Mouse (Mus musculus): ENCODE measurements around the gene Prpf31. TPM values are rescaled to one million over a fixed set of nuclear protein-coding genes. Genes with fewer than 3 reads are reported as not detected.

The Prpf31 gene
- total RNA-seq, 4 experiments from 2014 or later, result 38.9 to 57.0 (median 49.1) TPM

DNA sequence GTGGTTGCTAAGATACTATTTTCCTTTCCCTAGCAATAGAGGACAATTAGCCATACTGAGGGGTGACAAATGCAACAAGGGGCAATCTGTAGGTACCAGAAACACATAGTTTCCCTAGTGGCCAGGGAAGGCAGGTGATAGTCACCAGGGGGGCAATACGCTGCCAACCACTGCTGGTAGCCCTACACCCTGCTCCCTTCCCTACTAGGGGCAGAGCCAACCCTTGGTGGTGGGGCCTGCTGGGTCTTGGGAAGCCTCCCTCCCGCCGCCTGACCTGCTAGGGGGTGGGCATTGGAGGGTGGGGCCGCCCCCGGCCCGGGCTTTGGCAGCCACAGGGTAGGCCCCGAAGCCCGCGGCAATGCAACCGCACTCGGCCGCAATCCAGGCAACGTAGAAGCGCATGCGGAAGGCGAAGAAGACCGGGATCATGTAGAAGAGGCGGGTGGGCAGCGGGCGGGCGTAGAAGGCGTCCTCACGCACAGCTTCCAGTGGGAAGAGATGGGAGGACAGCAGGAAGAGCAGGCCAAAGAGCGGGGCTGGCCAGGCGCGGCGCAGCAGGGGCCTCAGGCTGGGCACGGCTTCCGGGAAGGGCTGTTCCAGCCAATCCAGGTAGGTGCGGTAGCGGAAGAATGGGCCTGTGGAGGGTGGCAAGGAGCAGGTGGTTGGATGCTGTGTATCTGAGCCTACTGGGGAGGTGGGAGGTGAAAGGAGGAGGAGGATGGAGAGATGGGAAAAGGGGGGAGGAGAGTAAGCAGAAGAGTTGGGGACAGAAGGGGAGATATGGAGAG lies 55.8 kb downstream of the Prpf31 start:
- DNase-seq, result no peak

- DNase-seq, result no peak
Observed at GRCm38 (mm10) chr7:3691919-3692318, 62.1 kb downstream of the Prpf31 start.

Small RNA genes lying within 50 kb of the gene (microRNA-seq; reads per million reads assigned to microRNA genes)
- gene Gm25100 (0 reads per million in 2 experiments), gene Mir3572 (1.5 to 3.3 reads per million in 2 experiments)

Other genes starting within 250 kb of the Prpf31 start
- gene Cacng8, start 239.3 kb upstream of the Prpf31 start, total RNA-seq (2022), result 10 to 100 TPM in 2 of 4 experiments, 1 to 10 TPM in 2; 4.4 to 12.2 (median 7.4) TPM
- under 1 TPM in 2 of 4 experiments, not detected in 2; 0.34 to 0.78 TPM for gene Cacng6, start 205.8 kb upstream of the Prpf31 start, total RNA-seq (2022)
- under 1 TPM in 3 of 4 experiments, not detected in 1; 0.24 to 0.90 (median 0.66) TPM for gene Tarm1, start 127.4 kb upstream of the Prpf31 start, total RNA-seq (2022)
- under 1 TPM in 2 of 4 experiments, not detected in 2; 0.17 to 0.21 TPM for gene Oscar, start 13.8 kb upstream of the Prpf31 start, total RNA-seq (2022)
- 100 to 1,000 TPM; 561 to 701 (median 624) TPM for gene Ndufa3, start 12.6 kb upstream of the Prpf31 start, total RNA-seq (2022)
- 10 to 100 TPM; 23.1 to 31.3 (median 24.9) TPM for gene Tfpt, start 56 bp upstream of the Prpf31 start, total RNA-seq (2022)
- gene Cnot3, start 15.3 kb downstream of the Prpf31 start, total RNA-seq (2022), result 10 to 100 TPM; 48.3 to 83.2 (median 60.9) TPM
- 10 to 100 TPM in 3 of 4 experiments, 1 to 10 TPM in 1; 9.6 to 14.1 (median 11.2) TPM for gene Leng1, start 35.9 kb downstream of the Prpf31 start, total RNA-seq (2022)
- 10 to 100 TPM in 3 of 4 experiments, 1 to 10 TPM in 1; 7.8 to 17.7 (median 15.2) TPM for gene Tmc4, start 47.6 kb downstream of the Prpf31 start, total RNA-seq (2022)
- gene Tsen34, start 62.9 kb downstream of the Prpf31 start, total RNA-seq (2022), result 100 to 1,000 TPM; 114 to 130 (median 122) TPM
- gene Mboat7, start 63.5 kb downstream of the Prpf31 start, total RNA-seq (2022), result 10 to 100 TPM; 64.4 to 81.8 (median 71.1) TPM
- 100 to 1,000 TPM; 852 to 952 (median 882) TPM for gene Rps9, start 74.0 kb downstream of the Prpf31 start, total RNA-seq (2022)
- 1 to 10 TPM; 2.9 to 6.3 (median 5.0) TPM for gene Pirb, start 90.4 kb downstream of the Prpf31 start, total RNA-seq (2022)
- 1 to 10 TPM in 1 of 4 experiments, under 1 TPM in 3; 0.49 to 1.5 (median 0.60) TPM for gene Gm15448, start 195.7 kb downstream of the Prpf31 start, total RNA-seq (2022)
- gene Pira2, start 215.1 kb downstream of the Prpf31 start, total RNA-seq (2022), result under 1 TPM; 0.41 to 0.94 (median 0.54) TPM

All from adrenal gland, adult 8-10 months (tissue).